Mouse (Mus musculus): ENCODE measurements around the gene Ccnd3.

DNA sequence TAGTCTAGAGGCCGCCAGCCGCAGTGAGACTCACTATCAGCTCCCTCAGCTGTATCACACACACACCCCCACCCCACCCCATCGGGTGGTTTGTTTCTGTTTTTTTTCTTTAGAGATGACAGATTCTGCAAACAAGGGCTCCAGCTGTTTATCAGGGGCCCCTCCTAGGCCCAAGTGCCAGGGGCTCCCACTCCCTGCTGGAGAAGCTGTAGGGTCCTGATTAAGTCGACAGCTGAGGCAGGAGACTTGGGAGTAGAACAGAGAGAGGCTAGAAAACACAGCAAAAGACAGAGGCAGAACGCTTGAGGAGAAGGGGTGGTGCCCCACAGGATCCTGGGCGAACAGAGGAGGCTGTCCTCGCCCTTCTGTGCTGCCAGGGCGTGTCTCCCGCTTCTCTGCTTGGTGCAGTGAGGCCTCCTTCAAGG lies 31.0 kb downstream of the Ccnd3 start:
- no peak for TF ChIP-seq CTCF (IDR thresholded peaks at IDR 0.05; ENCODE audit: low read depth, low read length)
- no peak for TF ChIP-seq POLR2A (IDR thresholded peaks at IDR 0.05; ENCODE audit: insufficient read depth, low read length)
- no peak for TF ChIP-seq EP300 (IDR thresholded peaks at IDR 0.05; ENCODE audit: insufficient read depth, low read depth, low read length)
